Mouse (Mus musculus) kidney, embryonic 14.5 days (tissue): Measurements from ENCODE around the gene Cdc14b. TPM values are rescaled to one million over a fixed set of nuclear protein-coding genes. Genes with fewer than 3 reads are reported as not detected.

Experiments used
- ATAC-seq: fragments of 200-750 bp; cut with Nextera tagmentation; 2 replicates; pipeline ENCODE4 v1.8.0; 2017; ENCODE audit warnings: moderate number of reproducible peaks, mild to moderate bottlenecking, moderate TSS enrichment, moderate library complexity; ENCODE audit not compliant: low FRiP score, low TSS enrichment
- H3K27ac ChIP-seq: fragments of 300-500 bp; sonication (generic); 2 replicates; pipeline ENCODE4 v1.5.1; 2014; ENCODE audit warnings: low read depth, mild to moderate bottlenecking, low read length, moderate library complexity, mixed read lengths
- H3K27me3 ChIP-seq: fragments of 300-500 bp; sonication (generic); 2 replicates; pipeline ENCODE4 v1.6.1; 2014; ENCODE audit warnings: mild to moderate bottlenecking, low read length; ENCODE audit not compliant: control insufficient read depth, insufficient read depth
- H3K36me3 ChIP-seq: fragments of 300-500 bp; sonication (generic); 2 replicates; pipeline ENCODE4 v1.6.1; 2014; ENCODE audit warnings: low read length, mixed read lengths; ENCODE audit not compliant: control insufficient read depth, insufficient read depth
- H3K4me1 ChIP-seq: fragments of 300-500 bp; sonication (generic); 2 replicates; pipeline ENCODE4 v1.6.1; 2014; ENCODE audit warnings: low read length, mixed read lengths; ENCODE audit not compliant: control insufficient read depth, insufficient read depth
- H3K4me2 ChIP-seq: fragments of 300-500 bp; sonication (generic); replicated peaks from 2 replicates; pipeline ENCODE4 v1.6.1; 2014; ENCODE audit warnings: low read depth, mild to moderate bottlenecking, low read length
- H3K4me3 ChIP-seq: fragments of 300-500 bp; sonication (generic); 2 replicates; pipeline ENCODE4 v1.5.1; 2014; ENCODE audit warnings: mild to moderate bottlenecking, low read length
- H3K9ac ChIP-seq: fragments of 300-500 bp; sonication (generic); 2 replicates; pipeline ENCODE4 v1.6.1; 2014; ENCODE audit warnings: low read depth, mild to moderate bottlenecking, low read length, moderate library complexity
- H3K9me3 ChIP-seq: fragments of 300-500 bp; sonication (generic); 2 replicates; pipeline ENCODE4 v1.6.1; 2016; ENCODE audit warnings: low read length; ENCODE audit not compliant: control insufficient read depth
- WGBS: fragments of 180-500 bp; shearing (Covaris S2); extraction: QIAGEN DNeasy Blood & Tissue Kit; methylation state at CpG from one replicate; pipeline ENCODE4 v1.1.7; 2014; 5-methylcytosine and 5-hydroxymethylcytosine counted together
- polyA plus RNA-seq: library from polyadenylated mRNA; unstranded; fragments of >200 nt; fragmentation: Nextera tagmentation; extraction: Ambion mirVana; gene quantifications from 2 replicates; pipeline ENCODE4 v1.2.1, GENCODE M21; 2014

Gene Cdc14b
- polyA plus RNA-seq, 1 experiment from 2014 or later, result 24.8 TPM

DNA sequence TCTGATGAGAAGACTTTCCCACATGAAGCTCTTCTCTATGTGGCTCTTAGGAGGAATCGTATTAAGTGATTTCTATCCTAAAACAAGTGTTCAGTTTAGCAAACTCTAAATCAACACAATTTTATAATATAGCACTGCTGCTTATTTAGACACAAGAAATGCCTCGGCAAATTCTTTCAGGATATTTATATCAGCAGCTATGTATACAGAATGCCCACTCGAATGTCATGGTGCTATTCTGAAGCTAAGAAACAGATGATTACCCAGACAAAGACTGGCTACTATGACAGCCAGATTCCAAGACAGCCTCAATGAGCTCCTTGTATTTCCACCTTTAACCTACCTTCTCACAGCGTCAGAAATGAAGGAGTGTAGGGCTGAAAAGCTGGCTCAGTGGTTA, 42.0 kb downstream of the Cdc14b start:
- Histone ChIP-seq H3K27ac (no peak overlapping the region), H3K4me1 (no peaks in the 10 kb centered on the region), H3K9me3 (no peaks in the 10 kb centered on the region), H3K36me3 (no peaks in the 10 kb centered on the region), H3K4me3 (no peak overlapping the region), H3K9ac (no peak overlapping the region), H3K27me3 (no peaks in the 10 kb centered on the region), H3K4me2 (no peak overlapping the region)
- no peak for ATAC-seq
- 90% methylated on average over 4 of the region's 4 CpGs for WGBS

DNA sequence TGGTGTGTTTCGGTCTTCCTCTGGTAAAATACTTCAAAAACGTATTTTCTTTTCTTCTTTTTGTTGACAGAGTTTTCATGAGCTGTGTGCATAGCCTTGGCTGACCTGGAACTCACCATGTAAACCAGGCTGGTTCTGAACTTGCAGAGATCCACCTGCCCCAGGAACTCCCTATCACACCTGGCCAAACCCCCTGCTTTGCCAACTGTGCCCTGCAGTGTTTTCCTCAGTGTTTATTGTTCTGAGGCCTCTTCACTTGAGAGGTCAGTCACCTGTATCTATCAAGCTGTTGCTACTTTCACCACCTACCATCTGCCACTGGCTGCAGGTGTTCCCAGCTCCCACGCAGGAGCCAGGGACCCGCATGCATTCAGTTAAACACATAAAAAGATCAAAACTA, 48.4 kb downstream of the Cdc14b start:
- no peak overlapping the region for H3K9ac ChIP-seq
- WGBS, result 88% methylated on average over 4 of the region's 4 CpGs

DNA sequence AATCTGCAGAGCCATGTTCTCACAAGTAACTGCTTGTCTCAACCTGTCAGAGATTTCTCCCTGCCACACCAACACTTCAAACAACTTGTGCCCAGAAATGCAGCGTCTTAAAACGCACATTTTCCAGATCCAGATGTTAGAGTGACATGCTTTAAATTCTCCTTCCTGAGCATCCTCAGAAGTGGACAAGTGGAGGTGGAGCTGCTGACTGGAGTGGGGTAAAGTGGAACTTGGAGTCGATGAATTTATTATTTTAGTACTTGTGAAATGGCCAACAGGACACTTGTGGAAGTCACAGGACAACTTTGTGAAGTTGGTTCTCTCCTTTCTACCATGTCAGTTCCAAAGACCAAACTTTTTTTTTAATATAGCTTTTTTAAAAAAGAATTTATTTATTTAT, 49.4 kb downstream of the Cdc14b start:
- Histone ChIP-seq H3K4me2 (no peak overlapping the region), H3K27me3 (no peaks in the 10 kb centered on the region), H3K36me3 (no peaks in the 10 kb centered on the region), H3K9ac (no peak overlapping the region), H3K9me3 (no peaks in the 10 kb centered on the region), H3K27ac (no peak overlapping the region), H3K4me3 (no peak overlapping the region), H3K4me1 (no peaks in the 10 kb centered on the region)
- 88% methylated on average over 3 of the region's 3 CpGs for WGBS
- no peak for ATAC-seq

More for the DNA sequence above, 48.4 kb downstream of the Cdc14b start:
- Histone ChIP-seq H3K4me2 (no peak overlapping the region), H3K4me1 (no peaks in the 10 kb centered on the region), H3K27ac (no peak overlapping the region), H3K27me3 (no peaks in the 10 kb centered on the region), H3K36me3 (no peaks in the 10 kb centered on the region), H3K9me3 (no peaks in the 10 kb centered on the region), H3K4me3 (no peak overlapping the region)
- no peak for ATAC-seq

DNA sequence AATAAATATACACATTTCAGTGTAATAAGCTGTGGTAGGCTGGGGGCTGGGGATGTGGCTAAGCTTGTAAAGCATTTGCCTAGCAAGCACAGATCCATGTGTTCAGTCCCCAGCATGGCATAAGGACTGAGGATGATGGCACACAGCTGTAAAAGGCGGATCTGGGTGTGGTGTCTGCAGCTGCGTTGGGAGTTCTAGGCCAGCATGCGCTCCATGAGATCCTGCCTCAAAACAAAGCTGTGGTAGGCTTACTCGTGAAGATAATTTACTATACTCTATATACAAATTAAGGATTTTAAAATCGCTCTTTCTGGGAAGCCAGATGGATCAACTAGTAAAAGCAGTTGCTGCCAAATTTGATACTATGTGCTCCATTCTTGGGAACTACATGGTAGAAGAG, 60.2 kb downstream of the Cdc14b start:
- ATAC-seq, result no peak
- Histone ChIP-seq H3K27me3 (no peaks in the 10 kb centered on the region), H3K27ac (no peak overlapping the region), H3K4me3 (no peak overlapping the region), H3K4me1 (no peaks in the 10 kb centered on the region), H3K4me2 (no peak overlapping the region), H3K9ac (no peak overlapping the region), H3K36me3 (peaks cover 3% of the 10 kb centered on the region; the same call in 1 of the 2 replicates), H3K9me3 (no peaks in the 10 kb centered on the region)
- 94% methylated on average over 5 of the region's 5 CpGs for WGBS

DNA sequence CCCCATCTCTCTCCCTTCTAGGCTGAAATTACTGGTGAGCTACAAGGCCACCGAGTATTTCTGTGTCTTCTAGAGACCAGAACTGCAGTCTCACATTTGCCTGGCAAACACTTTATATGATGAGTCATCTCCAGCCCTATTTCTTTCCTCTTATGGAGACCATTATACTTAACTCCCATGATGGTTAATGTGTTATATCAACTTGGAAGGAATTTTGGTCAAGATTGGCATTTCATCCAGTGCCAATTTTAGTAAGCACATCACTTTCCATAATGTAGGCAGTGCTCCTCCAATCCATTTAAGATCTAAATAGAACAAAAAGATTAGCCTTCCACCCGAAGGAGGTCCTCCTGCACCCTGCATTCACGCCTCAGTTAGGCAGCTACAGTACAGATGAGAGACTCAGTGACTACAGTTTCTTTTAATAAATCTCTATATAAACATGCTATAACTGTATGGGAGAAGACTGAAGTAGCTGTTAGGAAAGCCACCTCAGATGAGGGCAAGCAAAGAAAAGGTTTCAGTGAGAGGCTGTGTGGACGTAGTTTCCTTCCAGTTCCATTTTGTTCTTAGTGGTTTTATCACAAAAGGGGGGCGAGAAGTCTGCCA, 63.0 kb downstream of the Cdc14b start:
- Histone ChIP-seq H3K9me3 (no peaks in the 10 kb centered on the region), H3K4me2 (no peak overlapping the region), H3K27me3 (no peaks in the 10 kb centered on the region), H3K27ac (no peak overlapping the region), H3K9ac (no peak overlapping the region), H3K4me1 (no peaks in the 10 kb centered on the region), H3K36me3 (peaks cover 3% of the 10 kb centered on the region; the same call in 1 of the 2 replicates), H3K4me3 (no peak overlapping the region)
- WGBS, result 80% methylated on average over 5 of the region's 5 CpGs
- no peak for ATAC-seq

DNA sequence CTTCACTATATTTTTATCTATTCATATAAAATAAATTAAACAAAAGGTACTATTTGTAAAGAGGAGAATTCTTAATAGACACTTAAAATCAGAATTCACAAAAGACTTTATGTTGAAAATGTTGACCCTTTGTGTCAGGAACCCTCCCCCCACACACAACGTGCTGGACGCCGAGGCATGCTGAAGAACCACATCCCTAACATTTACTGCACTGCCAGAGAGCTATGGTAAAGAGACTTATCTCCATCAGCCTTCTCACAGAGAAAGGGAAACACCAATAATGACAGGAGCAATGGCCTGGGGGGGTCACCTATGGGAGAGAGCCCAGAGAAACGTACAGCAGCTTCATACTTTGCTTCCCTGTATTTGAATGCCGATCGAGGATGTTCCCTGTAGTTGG, 66.9 kb downstream of the Cdc14b start:
- WGBS, result 91% methylated on average over 6 of the region's 6 CpGs

DNA sequence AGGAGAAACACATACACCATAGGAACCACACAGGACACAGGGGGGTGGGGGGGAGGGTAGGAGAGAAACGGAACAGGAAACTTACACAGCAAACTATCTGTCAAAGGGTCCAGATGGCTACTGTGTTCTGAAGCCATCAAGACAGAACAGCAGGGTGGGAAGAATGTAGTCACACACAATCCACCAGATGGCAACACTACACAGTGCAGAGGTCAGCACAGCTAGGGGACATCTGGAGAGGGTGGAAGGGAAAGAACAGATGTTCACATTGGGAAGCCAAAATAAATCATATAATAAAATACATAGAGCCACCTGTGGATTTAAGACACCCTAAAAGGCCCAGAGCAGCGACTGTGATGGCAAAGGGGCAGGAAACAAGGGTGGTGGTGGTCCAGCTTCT, 69.9 kb downstream of the Cdc14b start:
- no peaks in the 10 kb centered on the region for H3K9me3 ChIP-seq
- H3K27me3 ChIP-seq, result no peaks in the 10 kb centered on the region
- 52% methylated on average over 2 of the region's 2 CpGs for WGBS
- no peak overlapping the region for H3K9ac ChIP-seq
- H3K4me3 ChIP-seq, result no peak overlapping the region
- no peaks in the 10 kb centered on the region for H3K4me1 ChIP-seq
- H3K36me3 ChIP-seq, result no peaks in the 10 kb centered on the region
- no peak overlapping the region for H3K4me2 ChIP-seq
- no peak overlapping the region for H3K27ac ChIP-seq
- ATAC-seq, result 0 out of 2 replicates have a peak, but pooled peaks have one; percentile 71

More for the DNA sequence above, 66.9 kb downstream of the Cdc14b start:
- no peak overlapping the region for H3K27ac ChIP-seq
- no peak for ATAC-seq
- no peaks in the 10 kb centered on the region for H3K4me1 ChIP-seq
- H3K4me2 ChIP-seq, result no peak overlapping the region
- H3K36me3 ChIP-seq, result no peaks in the 10 kb centered on the region
- H3K4me3 ChIP-seq, result no peak overlapping the region
- H3K9me3 ChIP-seq, result no peaks in the 10 kb centered on the region
- no peaks in the 10 kb centered on the region for H3K27me3 ChIP-seq
- H3K9ac ChIP-seq, result no peak overlapping the region

DNA sequence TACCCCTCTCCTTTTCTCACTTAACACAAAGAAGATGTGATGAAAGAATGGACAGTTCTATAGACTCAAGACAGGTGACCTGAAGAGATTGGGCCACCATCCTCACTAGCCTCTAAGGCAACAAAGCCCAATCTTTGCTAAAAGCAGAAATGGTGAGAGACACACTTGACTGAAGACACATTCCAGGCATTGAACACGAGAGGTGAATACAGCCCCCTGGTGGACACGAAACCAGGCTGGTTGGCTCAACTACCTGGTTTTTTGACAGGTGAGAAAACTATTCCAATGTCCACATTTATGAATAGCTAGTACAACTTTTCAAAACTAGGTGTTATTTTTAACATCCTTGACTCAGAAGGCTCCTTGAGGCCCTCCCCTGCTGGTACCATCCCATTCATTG, 70.4 kb downstream of the Cdc14b start:
- H3K4me3 ChIP-seq, result no peak overlapping the region
- H3K27me3 ChIP-seq, result no peaks in the 10 kb centered on the region
- no peaks in the 10 kb centered on the region for H3K36me3 ChIP-seq
- H3K9me3 ChIP-seq, result no peaks in the 10 kb centered on the region
- no peak overlapping the region for H3K4me2 ChIP-seq
- H3K4me1 ChIP-seq, result no peaks in the 10 kb centered on the region
- H3K9ac ChIP-seq, result no peak overlapping the region
- no peak overlapping the region for H3K27ac ChIP-seq
- no peak for ATAC-seq
- WGBS, result 80% methylated on average over 2 of the region's 2 CpGs

DNA sequence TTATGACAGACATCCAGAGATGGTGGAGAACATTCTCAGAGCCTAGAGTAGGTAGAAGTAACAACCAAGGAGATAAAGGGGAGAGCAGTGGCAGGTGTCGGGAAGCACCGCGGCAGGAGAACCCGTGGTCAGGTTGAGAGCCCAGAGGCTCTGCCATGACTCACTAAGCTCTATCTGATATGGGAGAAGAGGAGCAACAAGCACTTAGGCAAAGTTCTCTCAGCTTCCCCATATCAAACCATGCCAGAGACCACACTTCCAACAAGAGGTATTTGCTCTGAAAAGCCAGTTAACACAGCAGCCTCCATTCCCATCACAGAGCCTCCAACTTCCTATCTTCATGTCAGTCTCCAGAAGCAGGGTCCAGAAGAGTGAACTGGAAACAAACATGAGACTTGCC, 74.2 kb downstream of the Cdc14b start:
- no peaks in the 10 kb centered on the region for H3K27me3 ChIP-seq
- WGBS, result 95% methylated on average over 4 of the region's 4 CpGs
- H3K9me3 ChIP-seq, result no peaks in the 10 kb centered on the region
- 0 out of 2 replicates have a peak, but pooled peaks cover under 1% of the 10 kb centered on the region for H3K36me3 ChIP-seq
- ATAC-seq, result no peak
- H3K4me1 ChIP-seq, result no peaks in the 10 kb centered on the region
- no peak overlapping the region for H3K4me2 ChIP-seq
- no peak overlapping the region for H3K27ac ChIP-seq
- no peak overlapping the region for H3K9ac ChIP-seq
- no peak overlapping the region for H3K4me3 ChIP-seq
